8 mouse cellular contexts compared by ENCODE assay signal in the genomic region with DNA sequence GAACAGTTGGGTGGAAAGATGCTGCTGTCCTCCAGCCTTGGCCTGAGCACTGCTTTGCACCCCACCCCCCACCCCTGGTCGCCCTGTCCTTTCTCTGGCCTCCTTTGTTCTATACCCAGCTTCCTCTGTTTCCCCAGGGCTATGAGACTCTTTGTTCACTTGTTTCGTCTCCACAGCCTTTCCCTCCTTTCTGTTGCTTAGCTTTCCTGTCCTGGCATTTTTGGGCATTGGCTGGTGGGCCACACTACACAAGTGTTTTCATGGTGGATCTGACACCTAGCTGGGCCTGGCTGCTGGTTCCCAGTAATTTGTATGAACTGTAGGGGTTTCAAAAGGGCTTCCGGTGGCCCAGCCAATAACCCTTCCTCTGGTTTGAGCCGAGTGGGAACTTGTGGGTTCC. TPM values are rescaled to one million over a fixed set of nuclear protein-coding genes. Genes with fewer than 3 reads are reported as not detected.
DNase-seq lines count a peak whose midpoint lies in the region; ATAC-seq and TF ChIP-seq lines count a peak whose summit lies in the region.

No protein-coding gene starts in this region.

- H3K9me3 ChIP-seq in heart, embryonic 13.5 days: no peaks in the 10 kb centered on the region
- no peaks in the 10 kb centered on the region for H3K9me3 ChIP-seq in ES-Bruce4 (replicated peaks; ENCODE audit: control insufficient read depth, insufficient read depth, low read length, poor library complexity, severe bottlenecking)
- no peaks in the 10 kb centered on the region for H3K9me3 ChIP-seq in forebrain, embryonic 16.5 days (ENCODE audit: control insufficient read depth, low read length)
- no peaks in the 10 kb centered on the region for H3K9me3 ChIP-seq in liver, postnatal 0 days (ENCODE audit: low read length)

- peaks cover 59% of the 10 kb centered on the region for H3K36me3 ChIP-seq in heart, embryonic 13.5 days
- peaks cover 32% of the 10 kb centered on the region for H3K36me3 ChIP-seq in ES-Bruce4 (ENCODE audit: control insufficient read depth, insufficient read depth, low read length, poor library complexity, severe bottlenecking)
- peaks cover 11% of the 10 kb centered on the region for H3K36me3 ChIP-seq in forebrain, embryonic 16.5 days (ENCODE audit: control insufficient read depth, insufficient read depth)
- H3K36me3 ChIP-seq in liver, postnatal 0 days (replicated peaks; ENCODE audit: insufficient read depth, low read length): peaks cover 47% of the 10 kb centered on the region

- peak overlapping the region; percentile 98 for H3K9ac ChIP-seq in heart, embryonic 13.5 days
- H3K9ac ChIP-seq in ES-Bruce4 (ENCODE audit: low read depth, poor library complexity, severe bottlenecking): peak overlapping the region; percentile 19; the same call in 1 of the 2 replicates
- peak overlapping the region; percentile 99 for H3K9ac ChIP-seq in forebrain, embryonic 16.5 days (replicated peaks; ENCODE audit: low read depth, low read length)
- H3K9ac ChIP-seq in liver, postnatal 0 days (replicated peaks): peak overlapping the region; percentile 95

- H3K4me3 ChIP-seq in heart, embryonic 13.5 days: peak overlapping the region; percentile 69
- H3K4me3 ChIP-seq in ES-Bruce4 (ENCODE audit: low read depth, low read length): peak overlapping the region; percentile 94
- H3K4me3 ChIP-seq in forebrain, embryonic 16.5 days (replicated peaks; ENCODE audit: low read length): peak overlapping the region; percentile 90
- peak overlapping the region; percentile 93 for H3K4me3 ChIP-seq in liver, postnatal 0 days (ENCODE audit: low read depth, low read length)

- no peak for TF ChIP-seq POLR2A in ES-Bruce4 (IDR thresholded peaks at IDR 0.05; ENCODE audit: insufficient read depth, low read length)

- H3K4me1 ChIP-seq in heart, embryonic 13.5 days: peaks cover 71% of the 10 kb centered on the region
- H3K4me1 ChIP-seq in ES-Bruce4 (ENCODE audit: control insufficient read depth, insufficient read depth, low read length): peaks cover 2% of the 10 kb centered on the region
- peaks cover 49% of the 10 kb centered on the region for H3K4me1 ChIP-seq in forebrain, embryonic 16.5 days (replicated peaks; ENCODE audit: control insufficient read depth, insufficient read depth, low read length)
- peaks cover 48% of the 10 kb centered on the region for H3K4me1 ChIP-seq in liver, postnatal 0 days (ENCODE audit: insufficient read depth)

- ATAC-seq in heart, embryonic 13.5 days (ENCODE audit: extremely low read depth, insufficient number of reproducible peaks, low FRiP score, low TSS enrichment): no peak
- ATAC-seq in forebrain, embryonic 16.5 days: no peak
- no peak for ATAC-seq in liver, postnatal 0 days

- H3K4me2 ChIP-seq in heart, embryonic 13.5 days: peak overlapping the region; percentile 99
- H3K4me2 ChIP-seq in forebrain, embryonic 16.5 days (ENCODE audit: low read length): peak overlapping the region; percentile 100
- peak overlapping the region; percentile 100 for H3K4me2 ChIP-seq in liver, postnatal 0 days (ENCODE audit: low read depth, low read length)

- DNase-seq in heart, postnatal 4 days: no peak
- DNase-seq in liver, postnatal 0 days: no peak
- DNase-seq in MN1 (ENCODE audit: low spot score): no peak
- DNase-seq in spleen, adult 18-20 months: no peak
- no peak for DNase-seq in left cerebral cortex, adult 9 months (ENCODE audit: low spot score in 2 of 2)

- no peak for TF ChIP-seq CTCF in ES-Bruce4 (IDR thresholded peaks at IDR 0.05; ENCODE audit: low read depth, low read length)
- TF ChIP-seq CTCF in liver, postnatal 0 days (IDR thresholded peaks at IDR 0.05; ENCODE audit: low read depth): no peak

- WGBS in heart, embryonic 13.5 days: 53% methylated on average over 4 of the region's 4 CpGs
- WGBS in forebrain, embryonic 16.5 days: 5% methylated on average over 4 of the region's 4 CpGs
- WGBS in liver, postnatal 0 days (ENCODE audit: insufficient replicate concordance): 35% methylated on average over 4 of the region's 4 CpGs

- H3K27me3 ChIP-seq in heart, embryonic 13.5 days (replicated peaks): no peaks in the 10 kb centered on the region
- H3K27me3 ChIP-seq in ES-Bruce4 (ENCODE audit: control insufficient read depth, insufficient read depth, low read length, poor library complexity, severe bottlenecking): no peaks in the 10 kb centered on the region
- H3K27me3 ChIP-seq in forebrain, embryonic 16.5 days (replicated peaks; ENCODE audit: control insufficient read depth, insufficient read depth, low read length): no peaks in the 10 kb centered on the region
- no peaks in the 10 kb centered on the region for H3K27me3 ChIP-seq in liver, postnatal 0 days (ENCODE audit: insufficient read depth, low read length)

- no peak for TF ChIP-seq EP300 in ES-Bruce4 (IDR thresholded peaks at IDR 0.05; ENCODE audit: insufficient read depth, low read depth, low read length)
- TF ChIP-seq EP300 in liver, postnatal 0 days (IDR thresholded peaks at IDR 0.05; ENCODE audit: low read depth): no peak

- peak overlapping the region; percentile 100; the same call in 1 of the 2 replicates for H3K27ac ChIP-seq in heart, embryonic 13.5 days (replicated peaks)
- H3K27ac ChIP-seq in ES-Bruce4 (ENCODE audit: insufficient read depth, low read length): peak overlapping the region; percentile 73
- peak overlapping the region; percentile 100 for H3K27ac ChIP-seq in forebrain, embryonic 16.5 days (ENCODE audit: low read length)
- H3K27ac ChIP-seq in liver, postnatal 0 days (ENCODE audit: low read depth): peak overlapping the region; percentile 99

RNA-seq across cellular contexts. Expression of a gene that starts 4.7 kb away (rescaled TPM):
- polyA plus RNA-seq in heart, embryonic 13.5 days (2015; fragmentation: Nextera tagmentation; extraction: Ambion mirVana): 22.7 and 24.4 TPM in 2 replicates
- 10 to 100 TPM; 38.5 to 41.6 TPM for total RNA-seq in heart, postnatal 4 days (2021)
- polyA plus RNA-seq in ES-Bruce4 (2011; ENCODE audit: insufficient read depth, insufficient read length, low read depth, missing spikeins): 55.6 and 62.5 TPM in 2 replicates
- polyA plus RNA-seq in forebrain, embryonic 16.5 days (2015; fragmentation: Nextera tagmentation; extraction: Ambion mirVana): 56.6 and 58.2 TPM in 2 replicates
- polyA plus RNA-seq in liver, postnatal 0 days (2015; fragmentation: Nextera tagmentation; extraction: Ambion mirVana): 8.6 and 8.8 TPM in 2 replicates

RNA-seq across cellular contexts. Expression of a gene that starts 27.1 kb away (rescaled TPM):
- 159 and 171 TPM in 2 replicates for polyA plus RNA-seq in heart, embryonic 13.5 days (2015; fragmentation: Nextera tagmentation; extraction: Ambion mirVana)
- 10 to 100 TPM; 77.9 to 84.2 TPM for total RNA-seq in heart, postnatal 4 days (2021)
- 148 and 170 TPM in 2 replicates for polyA plus RNA-seq in ES-Bruce4 (2011; ENCODE audit: insufficient read depth, insufficient read length, low read depth, missing spikeins)
- 252 and 276 TPM in 2 replicates for polyA plus RNA-seq in forebrain, embryonic 16.5 days (2015; fragmentation: Nextera tagmentation; extraction: Ambion mirVana)
- polyA plus RNA-seq in liver, postnatal 0 days (2015; fragmentation: Nextera tagmentation; extraction: Ambion mirVana): 83.1 and 84.7 TPM in 2 replicates

RNA-seq across cellular contexts. Expression of a gene that starts 36.8 kb away (rescaled TPM):
- polyA plus RNA-seq in heart, embryonic 13.5 days (2015; fragmentation: Nextera tagmentation; extraction: Ambion mirVana): 19.0 and 25.9 TPM in 2 replicates
- total RNA-seq in heart, postnatal 4 days (2021): 10 to 100 TPM; 11.7 to 12.0 TPM
- 17.0 TPM in 2 replicates for polyA plus RNA-seq in ES-Bruce4 (2011; ENCODE audit: insufficient read depth, insufficient read length, low read depth, missing spikeins)
- polyA plus RNA-seq in forebrain, embryonic 16.5 days (2015; fragmentation: Nextera tagmentation; extraction: Ambion mirVana): 36.1 and 41.8 TPM in 2 replicates
- polyA plus RNA-seq in liver, postnatal 0 days (2015; fragmentation: Nextera tagmentation; extraction: Ambion mirVana): 2.4 and 2.5 TPM in 2 replicates

Comparison
In these comparisons a context has a peak if more than half of its experiments do, and no peak if none do; other contexts are left out.
1. H3K9ac ChIP-seq: peak in every context shown above with its lines; median percentile 99 in forebrain, embryonic 16.5 days; 98 in heart, embryonic 13.5 days; 95 in liver, postnatal 0 days; 19 in ES-Bruce4.